Mouse (Mus musculus) CD4-positive, CD25-positive, alpha-beta regulatory T cell, adult 2 months (primary cell): ENCODE data around the gene Krtap1-4.
"Not testable (repeated sequence)": the region's sequence is repeated elsewhere in the genome, so short reads cannot be mapped to it uniquely, and the experiment has no call there.

ENCODE experiments used
- DNase-seq: peaks from one replicate; pipeline ENCODE4 v3.0.0-alpha.2; 2012; ENCODE audit warnings: low read depth, low spot score

Gene Krtap1-4

DNA sequence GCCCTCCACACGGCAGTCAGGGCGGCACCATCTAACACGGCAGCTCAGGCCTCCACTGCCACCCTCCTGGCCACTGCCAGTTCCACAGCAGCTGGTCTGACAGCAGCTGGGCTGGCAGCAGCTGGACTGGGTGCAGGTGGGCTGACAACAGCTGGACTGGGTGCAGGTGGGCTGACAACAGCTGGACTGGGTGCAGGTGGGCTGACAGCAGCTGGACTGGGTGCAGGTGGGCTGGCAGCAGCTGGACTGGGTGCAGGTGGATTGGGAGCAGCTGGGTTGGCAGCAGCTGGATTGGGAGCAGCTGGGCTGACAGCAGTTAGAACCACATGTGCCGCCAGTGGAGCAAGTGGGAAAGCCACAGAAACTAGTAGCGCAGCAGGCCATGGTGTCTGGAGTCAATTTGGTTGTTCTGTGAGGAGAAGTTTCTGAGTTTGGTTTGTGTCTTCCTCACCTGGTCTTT, at the start of gene Krtap1-4:
TSS of gene Krtap1-4 (minus strand) at position 410 of the 460 bp plus-strand sequence.
- DNase-seq, result no peak

DNA sequence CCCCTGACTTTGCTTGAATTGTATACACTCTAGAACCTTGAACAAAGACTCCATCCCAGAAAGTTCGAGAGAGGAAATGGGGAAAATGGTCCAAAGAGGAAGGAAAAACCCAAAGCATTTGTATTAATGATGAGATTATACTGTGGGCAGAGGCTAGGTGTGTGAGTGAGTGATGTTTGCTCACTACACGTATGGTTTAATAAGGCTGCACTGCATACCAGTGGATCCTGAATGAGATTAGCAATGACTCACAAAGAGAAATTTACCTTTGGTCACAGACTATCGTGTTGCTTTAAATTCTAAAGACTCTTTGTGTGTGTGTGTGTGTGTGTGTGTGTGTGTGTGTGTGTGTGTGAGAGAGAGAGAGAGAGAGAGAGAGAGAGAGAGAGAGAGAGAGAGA, 47.4 kb upstream of the Krtap1-4 start:
- DNase-seq, result no peak

DNA sequence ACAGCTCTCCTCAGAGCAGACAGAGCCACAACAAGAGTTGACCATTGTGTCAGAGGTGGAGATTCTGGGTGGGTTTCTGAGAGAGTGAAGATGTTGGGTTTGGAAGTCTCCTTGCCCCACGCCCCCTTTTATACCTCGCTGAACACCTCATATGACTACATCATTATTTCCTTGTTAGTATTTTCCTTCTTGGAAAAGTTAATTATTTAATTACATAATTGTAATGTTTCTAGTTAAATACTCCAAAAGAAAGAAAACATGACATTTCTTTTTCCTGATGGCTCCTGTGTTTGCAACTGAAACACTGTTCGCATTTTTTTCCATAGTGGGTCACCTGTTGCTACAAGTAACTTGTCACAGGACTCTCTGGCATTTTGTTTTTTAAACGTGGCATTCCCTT, 44.7 kb upstream of the Krtap1-4 start, which contains the start of gene Krtap4-1:
TSS of gene Krtap4-1 (minus strand) at position 101 of the 400 bp plus-strand sequence.
- DNase-seq, result no peak

DNA sequence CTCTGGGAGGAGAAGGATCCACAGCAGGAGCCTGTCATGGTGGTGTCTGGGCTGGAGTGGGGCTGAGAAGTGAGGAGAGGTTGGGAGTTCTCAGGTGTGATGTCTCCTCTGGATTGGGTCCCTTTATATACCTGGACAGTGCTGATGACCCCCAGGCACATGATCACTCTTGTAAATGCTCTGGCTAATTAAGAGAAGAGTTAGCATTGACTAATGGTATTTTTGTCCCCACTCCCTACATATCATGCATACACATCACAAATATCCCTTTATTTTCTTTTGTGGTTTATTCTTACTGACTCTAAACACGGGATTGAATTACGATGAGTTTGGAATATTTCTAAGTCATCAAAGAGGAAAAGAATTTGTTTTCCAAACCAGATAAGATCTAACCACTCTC, 36.9 kb upstream of the Krtap1-4 start, which contains the start of gene Gm11562:
TSS of gene Gm11562 (minus strand) at position 101 of the 400 bp plus-strand sequence.
- no peak for DNase-seq

DNA sequence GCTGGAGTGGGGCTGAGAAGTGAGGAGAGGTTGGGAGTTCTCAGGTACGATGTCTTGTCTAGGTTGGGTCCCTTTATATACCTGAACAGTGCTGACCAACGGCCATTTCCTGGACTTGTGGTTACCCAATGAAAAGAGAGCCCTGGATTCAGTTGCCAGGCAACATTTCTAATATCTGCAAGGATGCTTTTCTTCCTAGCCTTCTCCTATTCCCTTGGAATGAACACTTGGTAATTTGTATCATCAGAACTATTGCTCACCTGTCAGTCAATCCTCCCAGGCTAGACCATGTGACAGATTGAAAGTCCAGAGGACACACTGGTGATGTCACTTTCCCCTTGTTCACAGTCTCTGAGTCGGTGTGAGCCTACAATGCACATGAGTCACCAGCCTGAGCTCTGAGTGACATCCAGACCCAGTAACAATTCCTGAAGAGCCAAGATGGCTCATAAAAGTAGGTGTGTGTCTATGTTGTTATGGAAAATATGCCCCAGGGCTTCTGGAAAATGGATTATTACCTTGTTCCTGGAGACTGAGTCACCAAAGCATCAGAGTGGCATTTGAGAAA, 31.4 kb upstream of the Krtap1-4 start, which contains the start of gene Krtap2-4:
TSS of gene Krtap2-4 (minus strand) at position 51 of the 568 bp plus-strand sequence.
- DNase-seq, result no peak

DNA sequence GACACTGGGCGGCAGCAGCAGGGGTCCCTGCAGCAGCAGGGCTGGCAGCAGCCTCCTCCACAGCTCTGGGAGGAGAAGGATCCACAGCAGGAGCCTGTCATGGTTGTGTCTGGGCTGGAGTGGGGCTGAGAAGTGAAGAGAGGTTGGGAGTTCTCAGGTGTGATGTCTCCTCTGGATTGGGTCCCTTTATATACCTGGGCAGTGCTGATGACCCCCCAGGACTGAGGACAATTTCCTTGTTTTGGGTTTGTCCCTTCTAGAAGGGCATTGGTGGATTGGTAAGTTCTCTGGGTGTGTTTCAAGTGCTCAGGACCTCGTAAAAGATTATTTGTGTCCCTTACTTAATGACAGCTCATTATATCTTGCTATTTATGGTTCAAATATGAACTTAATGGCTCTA, 26.6 kb upstream of the Krtap1-4 start, which contains the start of gene Gm11937:
TSS of gene Gm11937 (minus strand) at position 101 of the 400 bp plus-strand sequence.
- not testable (repeated sequence) for DNase-seq

DNA sequence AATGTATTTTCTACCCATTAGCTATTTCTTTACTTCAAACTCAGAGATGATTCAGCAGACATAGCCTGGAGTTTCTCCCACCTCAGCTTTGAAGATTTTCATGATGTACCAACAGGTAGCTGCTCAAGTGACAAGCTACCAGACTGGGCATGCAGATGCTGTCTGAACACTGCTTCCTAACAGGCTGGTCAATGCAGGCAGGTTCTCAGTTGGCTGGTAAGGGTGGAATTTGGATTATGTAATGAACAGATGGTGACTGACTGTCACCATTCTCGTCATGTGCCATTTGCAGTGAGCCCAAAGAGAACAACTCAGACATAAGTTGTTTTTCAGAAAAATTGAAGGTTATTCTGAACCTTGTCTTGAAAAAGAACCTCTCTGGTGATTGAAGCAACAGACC, 25.7 kb upstream of the Krtap1-4 start:
- DNase-seq, result no peak

DNA sequence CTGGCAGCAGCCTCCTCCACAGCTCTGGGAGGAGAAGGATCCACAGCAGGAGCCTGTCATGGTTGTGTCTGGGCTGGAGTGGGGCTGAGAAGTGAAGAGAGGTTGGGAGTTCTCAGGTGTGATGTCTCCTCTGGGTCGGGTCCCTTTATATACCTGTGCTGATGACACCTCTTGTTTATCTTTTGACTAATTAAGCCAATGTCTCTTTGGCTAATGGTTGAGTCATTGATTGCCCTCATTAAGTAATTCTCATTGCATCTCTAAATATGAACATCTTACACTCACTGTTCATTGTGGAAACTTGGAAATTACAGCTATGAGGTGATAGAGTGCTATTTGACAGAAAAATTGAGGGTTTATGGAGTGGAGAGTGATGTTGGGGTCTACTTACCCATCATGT, 19.8 kb upstream of the Krtap1-4 start, which contains the start of gene Gm11938:
TSS of gene Gm11938 (minus strand) at position 101 of the 400 bp plus-strand sequence.
- DNase-seq, result not testable (repeated sequence)

DNA sequence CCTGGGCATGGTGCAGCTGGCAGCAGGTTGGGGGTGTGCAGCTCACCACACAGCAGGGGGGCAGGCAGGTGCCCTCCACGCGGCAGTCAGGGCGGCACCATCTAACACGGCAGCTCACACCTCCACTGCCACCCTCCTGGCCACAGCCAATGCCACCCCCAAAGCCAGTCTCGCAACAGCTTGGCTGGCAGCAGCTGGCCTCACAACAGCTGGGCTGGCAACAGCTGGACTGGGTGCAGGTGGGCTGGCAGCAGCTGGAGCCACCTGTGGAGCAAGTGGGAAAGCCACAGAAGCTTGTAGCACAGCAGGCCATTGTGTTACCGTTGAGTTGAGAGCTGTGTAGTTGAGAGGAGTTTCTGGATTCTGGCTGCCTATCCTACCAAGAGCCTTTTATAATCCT, 14.3 kb upstream of the Krtap1-4 start, which contains the start of gene Krtap9-3:
TSS of gene Krtap9-3 (minus strand) at position 364 of the 400 bp plus-strand sequence.
- not testable (repeated sequence) for DNase-seq

DNA sequence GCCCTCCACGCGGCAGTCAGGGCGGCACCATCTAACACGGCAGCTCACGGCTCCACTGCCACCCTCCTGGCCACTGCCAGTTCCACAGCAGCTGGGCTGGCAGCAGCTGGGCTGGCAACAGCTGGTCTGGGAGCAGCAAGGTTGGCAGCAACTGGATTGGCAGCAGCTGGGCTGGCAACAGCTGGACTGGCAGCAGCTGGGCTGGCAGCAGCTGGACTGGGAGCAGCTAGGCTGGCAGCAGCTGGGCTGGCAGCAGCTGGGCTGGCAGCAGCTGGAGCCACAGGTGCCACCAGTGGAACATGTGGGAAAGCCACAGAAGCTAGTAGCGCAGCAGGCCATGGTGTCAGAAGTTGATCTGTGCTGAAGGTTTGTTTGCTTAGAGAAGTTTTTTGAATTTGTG, 7.5 kb upstream of the Krtap1-4 start, which contains the start of gene Krtap1-3:
TSS of gene Krtap1-3 (minus strand) at position 359 of the 400 bp plus-strand sequence.
- DNase-seq, result no peak

DNA sequence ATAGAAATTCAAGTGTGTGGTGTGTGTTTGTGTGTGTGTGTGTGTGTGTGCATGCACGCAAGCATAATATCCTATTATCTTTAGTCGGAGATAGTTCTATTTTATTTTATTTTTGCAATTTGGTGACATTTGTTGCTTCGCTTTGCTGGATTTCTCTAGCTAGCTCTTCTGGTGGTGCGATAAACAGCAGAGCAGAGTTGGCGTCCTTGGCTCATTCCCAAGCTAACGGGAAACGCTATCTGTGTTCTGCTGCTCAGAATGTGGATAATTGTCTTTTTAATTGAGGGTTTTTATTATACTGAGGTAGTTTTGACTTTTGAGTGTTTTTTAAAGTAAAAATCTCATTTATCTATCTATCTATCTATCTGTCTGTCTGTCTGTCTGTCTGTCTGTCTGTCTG, 1.6 kb upstream of the Krtap1-4 start:
- DNase-seq, result no peak

DNA sequence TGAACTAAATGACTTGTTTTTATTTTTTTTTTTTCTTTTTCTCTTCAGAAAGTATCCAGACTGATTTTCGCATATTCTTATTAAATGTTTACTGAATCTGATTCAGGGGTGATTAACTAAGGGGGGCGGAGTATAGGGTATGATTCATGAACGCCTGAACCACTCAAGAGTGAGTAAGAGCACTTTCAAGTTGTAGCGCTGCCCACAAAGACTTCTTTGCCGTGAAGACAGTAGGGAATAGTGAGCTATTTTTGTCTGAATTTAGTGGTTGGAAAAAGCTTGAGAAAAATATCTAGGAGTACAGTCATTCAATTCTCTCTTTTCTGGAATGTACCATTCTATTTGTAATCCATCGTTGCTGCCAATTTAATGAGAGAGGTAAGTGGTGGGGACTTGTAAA, 1.9 kb downstream of the Krtap1-4 start:
- no peak for DNase-seq

DNA sequence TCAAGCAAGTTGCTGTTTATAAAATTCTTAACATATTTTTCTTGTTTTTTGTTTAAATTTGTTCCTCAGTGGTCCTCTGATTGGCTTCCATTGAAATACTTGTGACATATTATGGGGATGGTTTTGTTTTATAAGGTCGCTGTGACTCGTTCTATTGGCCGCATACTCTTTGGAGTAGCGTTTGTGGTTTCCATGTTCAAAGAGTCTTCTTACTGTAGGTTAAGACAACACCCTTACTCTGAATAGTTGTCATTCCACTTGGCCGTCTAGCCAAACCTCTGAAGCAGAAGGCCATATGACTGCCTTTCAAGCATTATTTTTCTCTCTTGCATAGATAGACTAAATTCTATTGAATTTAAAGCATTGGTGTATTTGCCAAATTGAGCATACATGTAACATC, 2.4 kb downstream of the Krtap1-4 start:
- no peak for DNase-seq

DNA sequence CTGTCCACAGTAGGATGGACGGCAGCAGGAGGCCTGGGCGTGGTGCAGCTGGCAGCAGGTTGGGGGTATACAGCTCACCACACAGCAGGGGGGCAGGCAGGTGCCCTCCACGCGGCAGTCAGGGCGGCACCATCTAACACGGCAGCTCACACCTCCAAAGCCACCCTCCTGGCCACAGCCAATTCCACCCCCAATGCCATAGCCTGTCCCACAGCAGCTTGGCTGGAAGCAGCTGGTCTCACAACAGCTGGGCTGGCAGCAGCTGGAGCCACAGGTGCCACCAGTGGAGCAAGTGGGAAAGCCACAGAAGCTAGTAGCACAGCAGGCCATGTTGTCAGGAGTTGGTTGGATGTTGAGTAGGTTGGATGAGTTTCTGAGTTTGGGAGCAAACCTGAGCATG, 2.8 kb downstream of the Krtap1-4 start, which contains the start of gene Krtap1-5:
TSS of gene Krtap1-5 (minus strand) at position 381 of the 400 bp plus-strand sequence.
- no peak for DNase-seq

DNA sequence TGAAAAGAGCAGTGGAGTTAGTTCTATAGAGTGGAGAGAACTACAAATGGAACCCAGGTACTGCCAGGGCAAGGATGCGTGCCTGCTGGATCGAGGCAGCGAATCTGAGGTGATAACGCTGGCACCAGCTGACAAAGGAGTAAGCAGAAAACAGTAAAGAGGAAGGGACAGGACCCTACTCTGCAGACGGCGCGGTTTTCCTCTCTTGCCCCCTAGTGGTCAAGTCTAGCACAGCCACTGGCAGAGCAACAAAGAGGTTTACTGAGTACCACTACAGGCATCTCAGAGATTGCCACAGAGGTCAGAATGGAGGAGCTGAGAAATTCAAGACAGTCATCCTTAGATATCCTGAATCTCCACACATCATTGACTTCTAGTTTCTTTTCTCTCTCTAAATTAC, 9.3 kb downstream of the Krtap1-4 start:
- DNase-seq, result peak; percentile 62

DNA sequence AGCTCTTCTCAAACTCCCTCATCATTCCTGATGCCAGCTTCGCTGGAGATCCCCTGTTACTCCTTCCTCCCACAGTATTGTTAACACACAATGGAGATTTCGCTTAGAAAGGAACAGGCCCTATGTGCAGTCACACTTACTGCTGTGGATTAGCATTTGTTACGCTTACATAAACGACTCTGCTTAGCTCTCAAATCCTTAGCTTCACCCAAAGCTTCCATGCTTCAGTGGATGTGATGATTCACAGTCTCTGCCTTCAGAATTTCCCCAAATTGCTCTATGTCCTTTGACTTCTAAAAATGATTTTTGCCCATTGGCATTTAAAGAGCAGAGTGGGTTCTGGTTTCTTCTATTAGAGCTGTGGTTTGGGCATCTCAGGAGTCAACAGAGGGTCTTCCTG, 10.3 kb downstream of the Krtap1-4 start:
- no peak for DNase-seq

DNA sequence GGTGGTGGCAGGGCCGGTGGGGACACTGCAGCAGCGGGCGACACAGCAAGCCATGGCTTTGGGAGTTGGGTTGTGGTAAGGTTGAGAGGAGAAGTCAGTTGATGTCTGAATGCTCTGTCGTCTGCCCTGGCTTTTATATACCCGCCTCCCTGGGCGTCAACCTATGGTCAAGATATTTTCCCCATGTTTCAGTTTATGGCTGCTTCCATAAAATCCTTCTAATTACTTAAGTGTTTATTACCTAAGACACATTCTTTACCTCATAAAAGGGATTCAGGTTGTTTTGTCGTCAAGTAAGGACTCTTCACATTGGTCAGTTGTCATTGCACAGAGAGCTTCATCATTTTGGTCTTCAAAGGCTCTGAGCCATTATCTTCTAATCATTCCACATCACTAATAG, 16.9 kb downstream of the Krtap1-4 start, which contains the start of gene Krtap3-1:
TSS of gene Krtap3-1 (minus strand) at position 101 of the 400 bp plus-strand sequence.
- no peak for DNase-seq

DNA sequence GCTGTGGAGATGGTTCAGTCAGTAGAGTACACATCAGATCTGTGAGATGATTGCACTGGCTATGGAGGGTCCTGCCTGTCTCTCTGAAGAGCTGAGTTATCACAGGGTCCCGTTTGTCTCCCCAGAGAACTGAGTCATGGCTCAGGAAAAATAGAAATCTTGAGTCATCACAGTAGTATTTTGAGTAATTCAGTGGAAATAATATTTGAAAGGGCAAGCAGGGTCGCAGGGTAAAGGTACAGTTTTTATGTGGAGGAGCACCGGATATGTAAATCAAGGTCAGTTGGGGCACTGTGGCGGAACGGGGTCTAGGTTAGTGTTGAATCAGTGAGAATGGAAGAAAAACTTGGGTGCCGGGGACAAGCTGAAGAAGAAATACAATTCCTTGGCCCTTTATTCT, 20.9 kb downstream of the Krtap1-4 start:
- DNase-seq, result no peak

DNA sequence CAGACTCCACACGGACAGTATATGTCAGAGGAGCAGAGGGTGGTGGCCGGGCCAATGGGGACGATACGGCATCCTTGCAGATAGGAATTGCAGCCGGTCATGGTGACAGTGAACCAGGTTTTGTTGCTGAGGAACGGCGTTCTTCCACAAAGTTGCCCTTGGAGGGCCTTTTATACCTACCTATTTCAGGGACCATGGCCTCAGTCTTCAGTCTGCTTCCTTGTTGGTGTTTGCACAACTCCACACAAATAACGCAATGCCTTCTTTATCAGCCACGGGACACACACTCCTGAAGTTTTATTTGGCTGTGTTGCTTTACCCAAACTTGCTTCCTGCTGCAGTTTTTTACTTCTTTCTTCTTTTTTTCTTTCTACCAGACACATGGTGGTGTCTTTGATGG, 24.1 kb downstream of the Krtap1-4 start, which contains the start of gene Gm11939:
TSS of gene Gm11939 (minus strand) at position 101 of the 400 bp plus-strand sequence.
- DNase-seq, result no peak

DNA sequence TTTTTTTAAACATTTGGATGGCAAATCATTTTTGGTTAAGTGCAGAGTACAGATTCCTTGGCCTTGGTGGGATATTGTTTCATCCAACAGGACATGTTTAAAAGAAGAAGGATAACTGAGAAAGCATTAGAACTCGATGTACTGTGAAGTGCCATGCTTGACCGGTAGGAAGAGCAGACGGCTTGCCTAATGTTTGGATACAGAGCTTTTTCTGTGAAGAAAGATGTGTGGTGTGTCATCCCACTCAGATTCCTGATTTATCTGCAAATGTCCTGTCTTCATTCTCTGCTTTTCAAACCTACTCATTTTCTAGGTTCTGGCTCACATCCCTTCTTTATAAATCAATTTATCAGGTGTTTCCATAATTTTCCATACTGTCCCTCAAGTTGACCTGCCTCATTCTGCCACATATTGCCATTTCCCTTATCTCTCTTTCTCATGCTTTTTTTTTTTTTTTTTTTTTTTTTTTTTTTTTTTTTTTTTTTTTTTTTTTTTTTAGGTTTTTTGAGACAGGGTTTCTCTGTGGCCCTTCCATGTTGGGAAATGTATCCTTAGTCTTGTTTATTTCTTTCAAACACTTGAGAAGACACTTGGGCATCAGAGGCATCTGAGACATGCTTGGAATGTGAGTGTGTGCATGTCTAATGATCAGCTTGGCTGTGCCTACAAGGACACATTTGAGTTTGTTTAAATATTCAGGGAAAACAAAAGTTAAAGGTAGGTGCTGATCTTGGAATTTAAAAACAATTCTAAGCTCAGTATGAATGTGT, 25.3 kb downstream of the Krtap1-4 start:
- DNase-seq, result no peak

DNA sequence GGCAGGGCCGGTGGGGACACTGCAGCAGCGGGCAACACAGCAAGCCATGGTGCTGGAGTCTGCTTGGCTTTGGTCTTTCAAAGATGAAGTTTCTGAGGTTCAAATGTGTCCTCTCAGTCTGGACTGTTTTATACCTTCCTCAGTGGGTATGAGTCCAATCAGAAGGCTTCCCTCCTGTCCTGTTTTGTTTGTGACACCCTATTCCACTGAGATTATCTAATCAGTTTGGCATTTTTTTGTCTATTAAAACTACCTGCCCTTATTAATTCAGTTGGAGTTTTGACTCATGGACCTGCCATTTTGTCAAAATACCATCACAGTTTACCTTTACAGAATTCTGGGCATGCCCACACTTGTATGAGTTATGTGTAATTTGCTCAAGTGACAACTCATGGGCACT, 26.7 kb downstream of the Krtap1-4 start, which contains the start of gene Krtap3-2:
TSS of gene Krtap3-2 (minus strand) at position 101 of the 400 bp plus-strand sequence.
- no peak for DNase-seq

DNA sequence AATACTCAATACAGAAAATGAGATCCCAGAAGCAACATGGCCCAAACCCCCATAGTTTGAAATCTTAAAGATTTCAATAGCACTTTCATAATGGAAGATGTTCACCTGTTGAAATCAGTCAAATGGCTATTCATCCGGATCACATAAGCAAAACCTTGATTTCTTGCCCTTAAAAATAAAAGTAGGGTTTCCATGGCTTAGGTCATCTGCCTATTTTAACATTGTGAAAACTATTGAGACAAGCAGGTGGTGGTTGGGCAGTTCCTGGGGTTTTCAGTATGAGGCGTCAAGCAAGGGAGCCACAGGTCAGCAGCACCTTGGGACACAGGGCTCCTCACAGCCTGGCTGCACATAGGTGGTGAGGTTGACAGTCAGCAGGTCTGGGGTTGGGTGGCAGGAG, 27.3 kb downstream of the Krtap1-4 start:
- no peak for DNase-seq
